Mouse (Mus musculus) liver, adult 2 months (tissue): ENCODE measurements around the gene Erich4. TPM values are rescaled to one million over a fixed set of nuclear protein-coding genes. Genes with fewer than 3 reads are reported as not detected.
A peak's percentile ranks its signal among the peaks of the same experiment; 100 is the strongest.

Experiments used
- DNase-seq: peaks from one replicate; pipeline ENCODE4 v3.0.0-alpha.2; 2011; ENCODE audit warnings: low read depth, low spot score; ENCODE audit errors: extremely low read depth
- H3K27ac ChIP-seq: fragments of 200-500 bp; replicated peaks from 2 replicates; pipeline ENCODE4 v1.5.1; 2012; ENCODE audit warnings: low read depth, mild to moderate bottlenecking, control low read depth, inconsistent platforms, low read length; ENCODE audit not compliant: insufficient read depth
- H3K27me3 ChIP-seq: fragments of 200-500 bp; 2 replicates; pipeline ENCODE4 v1.6.1; 2012; ENCODE audit warnings: mild to moderate bottlenecking, moderate library complexity, low read length, inconsistent platforms; ENCODE audit not compliant: control insufficient read depth, insufficient read depth
- H3K36me3 ChIP-seq: fragments of 200-500 bp; 2 replicates; pipeline ENCODE4 v1.6.1; 2012; ENCODE audit warnings: low read length, inconsistent platforms; ENCODE audit not compliant: control insufficient read depth, insufficient read depth
- H3K4me1 ChIP-seq: fragments of 200-500 bp; 2 replicates; pipeline ENCODE4 v1.6.1; 2011; ENCODE audit warnings: low read length; ENCODE audit not compliant: control insufficient read depth, insufficient read depth
- H3K4me3 ChIP-seq: fragments of 200-500 bp; 2 replicates; pipeline ENCODE4 v1.5.1; 2011; ENCODE audit warnings: low read depth, mild to moderate bottlenecking, control low read depth, low read length, moderate library complexity; ENCODE audit not compliant: insufficient read depth
- H3K79me2 ChIP-seq: fragments of 200-500 bp; 2 replicates; pipeline ENCODE4 v1.6.1; 2012; ENCODE audit warnings: inconsistent platforms, mild to moderate bottlenecking, low read length, moderate library complexity; ENCODE audit not compliant: control insufficient read depth, insufficient read depth
- H3K9ac ChIP-seq: fragments of 200-500 bp; 2 replicates; pipeline ENCODE4 v1.6.1; 2012; ENCODE audit warnings: low read depth, mild to moderate bottlenecking, control low read depth, inconsistent platforms, low read length
- CTCF ChIP-seq: fragments of 200-500 bp; IDR thresholded peaks from 2 replicates; pipeline ENCODE4 v1.5.1; 2011; ENCODE audit warnings: low read depth, low read length, control low read depth
- POLR2A ChIP-seq: fragments of 200-500 bp; IDR thresholded peaks from 2 replicates; pipeline ENCODE4 v1.6.1; 2011; ENCODE audit warnings: low read length, control low read depth; ENCODE audit not compliant: insufficient read depth; ENCODE audit errors: extremely low read depth
- WGBS: fragments of 180-500 bp; shearing (Covaris S2); methylation state at CpG from one replicate; pipeline ENCODE4 v1.1.7; 2018; 5-methylcytosine and 5-hydroxymethylcytosine counted together
- polyA plus RNA-seq: library from polyadenylated mRNA; depleted of rRNA; stranded (reverse); fragments of >200 nt; gene quantifications from 2 replicates; pipeline ENCODE4 v1.2.3, GENCODE M21; 2012
- total RNA-seq: library from RNA; depleted of rRNA; stranded (reverse); fragments of >200 nt; gene quantifications from 2 replicates; pipeline ENCODE4 v1.2.3, GENCODE M21; 2014

Gene Erich4
- total and polyA plus RNA-seq, 2 experiments = not detected

DNA sequence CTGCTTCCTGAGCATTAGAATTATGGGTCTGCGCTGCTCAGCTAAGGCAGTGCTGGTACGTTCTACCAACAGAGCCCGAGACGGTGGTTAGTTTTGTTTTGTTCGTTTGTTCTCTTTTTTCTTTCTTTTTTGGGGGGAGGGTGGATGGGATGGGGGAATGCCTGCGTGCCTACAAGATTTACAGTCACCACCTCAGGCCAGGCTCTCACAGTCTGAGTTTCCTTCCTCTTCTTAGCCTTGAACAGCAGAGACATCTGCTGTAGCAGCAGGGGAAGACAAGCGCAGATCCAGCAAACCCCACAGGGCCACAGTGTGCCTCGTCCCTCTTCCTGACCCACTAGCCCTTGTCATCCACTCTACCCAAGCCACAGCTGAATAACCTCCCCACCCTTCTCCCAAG, 35.6 kb upstream of the Erich4 start:
- Histone ChIP-seq H3K79me2 (peaks cover 44% of the 10 kb centered on the region), H3K9ac (no peak overlapping the region), H3K4me1 (peaks cover 33% of the 10 kb centered on the region), H3K36me3 (no peaks in the 10 kb centered on the region), H3K27me3 (no peaks in the 10 kb centered on the region), H3K4me3 (no peak overlapping the region), H3K27ac (no peak overlapping the region)
- no peak for TF ChIP-seq POLR2A
- TF ChIP-seq CTCF = 0 out of 2 replicates have a peak, but pooled peaks have one; percentile 13
- DNase-seq = peak; percentile 21
- WGBS = 88% methylated on average over 8 of the region's 8 CpGs

DNA sequence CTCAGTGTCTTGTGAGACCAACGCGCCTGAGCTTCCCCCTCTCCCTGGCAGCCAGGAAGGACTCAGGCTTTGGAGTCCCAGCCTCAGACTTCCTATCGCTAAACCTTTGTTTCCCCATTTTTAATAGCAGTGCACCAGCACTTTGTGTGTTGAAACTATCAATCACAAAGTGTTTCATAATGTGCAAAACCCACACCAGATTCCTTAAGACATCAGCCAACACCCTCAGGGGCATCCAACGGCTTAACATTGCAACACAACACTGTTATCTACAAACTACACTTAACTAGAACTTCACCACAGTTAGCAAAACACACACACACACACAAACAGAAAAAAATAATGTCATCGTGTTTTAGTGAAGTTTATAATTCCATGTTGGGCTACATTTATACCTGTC, 34.1 kb upstream of the Erich4 start:
- Histone ChIP-seq H3K4me1 (peaks cover 30% of the 10 kb centered on the region), H3K36me3 (peaks cover 3% of the 10 kb centered on the region; the same call in 1 of the 2 replicates), H3K27ac (peak overlapping the region; percentile 68), H3K9ac (no peak overlapping the region), H3K27me3 (no peaks in the 10 kb centered on the region), H3K79me2 (peaks cover 49% of the 10 kb centered on the region), H3K4me3 (no peak overlapping the region)
- DNase-seq = peak; percentile 72
- 22% methylated on average over 5 of the region's 5 CpGs for WGBS
- no peak for TF ChIP-seq POLR2A
- TF ChIP-seq CTCF = no peak

DNA sequence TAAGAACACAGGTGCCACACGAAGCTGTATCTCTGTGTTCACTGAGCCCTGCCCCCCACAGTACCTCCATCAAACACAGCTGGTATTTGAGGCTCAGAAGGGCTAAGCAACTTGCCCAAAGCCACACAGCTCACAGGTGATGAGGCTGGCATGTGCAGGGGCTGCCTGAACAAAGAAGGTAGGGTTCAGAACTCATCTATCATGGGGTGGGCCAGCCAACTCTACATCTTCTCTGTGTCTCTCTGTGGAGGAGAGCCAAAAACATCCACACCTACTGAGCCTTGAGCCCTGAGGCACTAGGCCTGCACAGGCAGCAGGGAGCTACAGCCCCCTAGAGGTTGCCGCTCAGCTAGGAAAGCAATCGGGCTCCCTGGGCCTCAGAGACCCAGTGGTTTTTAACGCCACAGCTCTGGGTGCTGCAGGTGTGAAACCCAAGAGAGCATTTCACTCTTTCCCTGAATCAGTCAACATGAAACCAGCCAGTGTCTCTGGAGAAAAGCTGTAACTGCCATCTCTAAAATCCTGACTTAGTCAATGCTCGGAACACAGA, 32.0 kb upstream of the Erich4 start:
- 65% methylated on average over 5 of the region's 5 CpGs for WGBS

DNA sequence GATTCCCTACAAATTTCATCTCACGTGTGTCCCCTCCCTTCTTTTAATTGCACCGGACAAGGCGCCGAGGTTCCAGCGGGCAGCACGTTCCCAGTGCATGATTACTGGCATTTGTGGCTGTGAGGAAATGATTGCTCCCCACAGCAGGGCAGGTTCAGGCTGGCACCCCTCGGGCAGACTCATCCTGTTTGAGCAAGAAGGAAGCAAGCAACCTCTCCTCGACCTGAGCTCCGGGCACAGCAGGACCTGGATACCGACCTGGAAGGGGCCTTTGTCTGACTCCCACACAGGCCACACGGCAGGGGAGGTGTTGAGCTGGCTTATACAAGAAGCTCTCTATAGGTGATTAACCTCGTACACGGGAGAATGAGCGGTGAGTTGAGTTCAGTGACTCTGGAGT, 29.4 kb upstream of the Erich4 start:
- Histone ChIP-seq H3K79me2 (peaks cover 38% of the 10 kb centered on the region), H3K9ac (no peak overlapping the region), H3K27me3 (no peaks in the 10 kb centered on the region), H3K4me3 (no peak overlapping the region), H3K27ac (no peak overlapping the region), H3K36me3 (peaks cover 7% of the 10 kb centered on the region), H3K4me1 (peaks cover 12% of the 10 kb centered on the region)
- WGBS = 74% methylated on average over 14 of the region's 14 CpGs
- no peak for DNase-seq
- TF ChIP-seq CTCF (no peak), POLR2A (no peak)

More for the DNA sequence above, 32.0 kb upstream of the Erich4 start:
- H3K27me3 ChIP-seq = no peaks in the 10 kb centered on the region
- peaks cover 3% of the 10 kb centered on the region; the same call in 1 of the 2 replicates for H3K36me3 ChIP-seq
- DNase-seq = no peak
- no peak overlapping the region for H3K9ac ChIP-seq
- no peak overlapping the region for H3K4me3 ChIP-seq
- TF ChIP-seq POLR2A (no peak), CTCF (peak; percentile 41)
- H3K79me2 ChIP-seq = peaks cover 43% of the 10 kb centered on the region
- H3K27ac ChIP-seq = no peak overlapping the region
- H3K4me1 ChIP-seq = peaks cover 26% of the 10 kb centered on the region

DNA sequence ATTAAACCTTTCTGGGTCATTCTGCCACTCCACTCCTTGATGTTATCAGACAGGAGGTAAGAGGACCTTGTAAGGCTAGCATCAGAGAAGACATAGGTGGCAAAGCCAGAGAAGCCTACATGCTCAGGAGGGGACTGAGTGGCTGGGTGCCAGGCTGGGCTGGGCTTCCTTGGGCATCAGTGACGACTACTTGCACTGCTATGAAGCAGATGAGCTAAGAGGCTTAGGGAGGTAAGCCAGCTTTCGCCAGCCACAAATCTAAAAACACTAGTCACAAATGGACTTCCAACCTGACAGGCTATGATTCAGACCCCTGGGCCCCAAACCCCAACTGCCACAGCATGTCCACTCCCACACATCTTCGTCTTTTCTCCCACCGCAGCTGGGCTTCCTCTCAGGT, 28.9 kb upstream of the Erich4 start:
- peaks cover 11% of the 10 kb centered on the region for H3K4me1 ChIP-seq
- no peak overlapping the region for H3K4me3 ChIP-seq
- H3K9ac ChIP-seq = no peak overlapping the region
- 77% methylated on average over 4 of the region's 4 CpGs for WGBS
- peaks cover 7% of the 10 kb centered on the region for H3K36me3 ChIP-seq
- H3K79me2 ChIP-seq = peaks cover 36% of the 10 kb centered on the region
- no peak for DNase-seq
- H3K27ac ChIP-seq = no peak overlapping the region
- H3K27me3 ChIP-seq = no peaks in the 10 kb centered on the region
- no peak for TF ChIP-seq CTCF
- TF ChIP-seq POLR2A = no peak

DNA sequence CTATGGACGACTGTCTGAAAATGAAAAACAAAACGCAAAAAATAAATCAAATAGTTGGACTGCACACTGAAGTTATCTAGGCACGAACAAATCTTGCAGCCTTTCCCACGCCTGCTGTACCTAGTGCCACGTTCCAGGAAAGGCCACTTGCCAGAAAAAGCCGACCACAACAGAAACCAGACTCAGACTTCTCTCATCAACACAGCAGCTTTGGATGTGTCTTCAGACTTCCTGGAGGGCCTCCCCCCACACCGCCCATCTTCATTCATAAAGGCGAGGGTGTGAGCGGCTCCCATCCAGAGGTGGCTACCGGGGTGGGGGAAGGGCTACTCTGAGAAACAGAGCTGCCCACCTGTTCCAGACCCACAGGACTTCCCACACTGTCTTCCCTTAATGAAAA, 28.4 kb upstream of the Erich4 start:
- Histone ChIP-seq H3K27ac (no peak overlapping the region), H3K4me3 (no peak overlapping the region), H3K27me3 (no peaks in the 10 kb centered on the region), H3K79me2 (peaks cover 31% of the 10 kb centered on the region), H3K9ac (no peak overlapping the region), H3K4me1 (peaks cover 6% of the 10 kb centered on the region), H3K36me3 (peaks cover 7% of the 10 kb centered on the region)
- TF ChIP-seq CTCF (no peak), POLR2A (no peak)
- no peak for DNase-seq
- 72% methylated on average over 10 of the region's 10 CpGs for WGBS
